Mouse (Mus musculus): ENCODE data around the gene Sdc4. TPM values are rescaled to one million over a fixed set of nuclear protein-coding genes. Genes with fewer than 3 reads are reported as not detected.
A peak's percentile ranks its signal among the peaks of the same experiment; 100 is the strongest.

Gene Sdc4
- polyA plus RNA-seq (2012; rRNA removed), result 150 and 162 TPM in 2 replicates

DNA sequence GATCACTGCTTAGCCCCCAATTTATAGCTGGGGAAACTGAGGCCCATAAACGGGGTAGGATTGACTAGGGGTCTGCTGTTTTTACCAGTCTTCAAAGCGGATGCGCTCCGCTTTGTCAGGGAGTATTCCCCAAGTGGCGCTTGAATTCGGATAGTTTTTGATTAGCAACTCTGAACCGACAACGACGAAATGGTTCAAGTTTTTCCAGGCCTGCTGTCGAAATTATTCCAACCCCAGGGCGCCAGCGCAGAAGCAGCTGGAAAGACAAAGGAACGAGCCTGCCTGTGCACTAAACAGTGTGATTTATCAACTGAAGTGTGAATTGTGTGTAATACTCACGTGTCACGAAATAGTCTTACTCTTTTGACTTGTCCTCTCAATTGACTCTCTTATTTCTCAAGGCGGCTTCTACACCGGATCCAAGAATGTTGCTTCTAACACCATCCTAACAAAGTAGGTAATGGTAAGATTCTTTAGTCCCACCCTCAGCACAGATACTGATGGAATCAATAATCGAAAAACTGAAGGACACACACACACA is at the start of gene Sdc4:
Gene Sdc4 (minus strand): TSS at position 428 of the 541 bp plus-strand sequence.
- DNase-seq (ENCODE audit: low spot score), result no peak

DNA sequence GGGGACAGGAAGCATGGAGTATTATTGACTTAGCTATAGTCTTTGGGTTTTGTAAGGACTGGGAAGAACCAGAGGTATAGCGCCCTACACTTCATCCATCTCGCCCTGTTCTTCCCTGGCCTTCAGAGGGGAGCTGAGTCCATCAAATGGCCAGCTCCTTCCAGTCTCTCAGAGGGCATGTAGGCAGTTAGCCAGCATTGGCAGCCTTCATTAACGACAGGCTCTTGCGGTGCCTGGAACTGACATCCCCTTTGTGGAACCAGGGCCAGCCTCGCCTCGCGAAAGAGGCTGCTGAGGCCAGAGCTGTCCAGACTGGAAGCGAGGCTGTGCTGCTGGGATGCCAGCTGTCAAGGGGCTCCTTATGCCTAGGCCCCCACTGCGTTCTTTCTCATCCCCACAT is 44.1 kb upstream of the Sdc4 start:
- DNase-seq (ENCODE audit: low spot score), result no peak

DNA sequence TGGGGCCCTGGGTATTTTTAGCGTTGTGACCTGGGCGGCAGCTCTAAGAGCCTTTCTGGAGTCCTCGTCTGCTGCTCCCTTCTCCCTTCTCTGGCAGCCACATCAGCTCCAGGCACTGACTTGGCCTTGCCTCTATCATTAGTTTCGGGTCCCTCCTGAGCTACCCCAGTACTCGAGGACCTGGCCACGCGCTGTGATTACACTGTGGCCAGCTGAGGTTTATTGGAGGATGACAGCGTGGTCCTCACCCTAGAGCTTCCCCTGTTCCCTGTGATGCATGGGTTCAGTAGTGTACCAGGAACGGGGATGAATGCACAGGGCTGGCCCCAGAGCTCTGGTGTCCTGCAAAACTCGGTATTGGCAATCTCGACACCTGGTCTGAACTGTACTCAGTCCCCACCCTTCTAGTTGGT is 43.4 kb upstream of the Sdc4 start:
- no peak for DNase-seq (ENCODE audit: low spot score)

DNA sequence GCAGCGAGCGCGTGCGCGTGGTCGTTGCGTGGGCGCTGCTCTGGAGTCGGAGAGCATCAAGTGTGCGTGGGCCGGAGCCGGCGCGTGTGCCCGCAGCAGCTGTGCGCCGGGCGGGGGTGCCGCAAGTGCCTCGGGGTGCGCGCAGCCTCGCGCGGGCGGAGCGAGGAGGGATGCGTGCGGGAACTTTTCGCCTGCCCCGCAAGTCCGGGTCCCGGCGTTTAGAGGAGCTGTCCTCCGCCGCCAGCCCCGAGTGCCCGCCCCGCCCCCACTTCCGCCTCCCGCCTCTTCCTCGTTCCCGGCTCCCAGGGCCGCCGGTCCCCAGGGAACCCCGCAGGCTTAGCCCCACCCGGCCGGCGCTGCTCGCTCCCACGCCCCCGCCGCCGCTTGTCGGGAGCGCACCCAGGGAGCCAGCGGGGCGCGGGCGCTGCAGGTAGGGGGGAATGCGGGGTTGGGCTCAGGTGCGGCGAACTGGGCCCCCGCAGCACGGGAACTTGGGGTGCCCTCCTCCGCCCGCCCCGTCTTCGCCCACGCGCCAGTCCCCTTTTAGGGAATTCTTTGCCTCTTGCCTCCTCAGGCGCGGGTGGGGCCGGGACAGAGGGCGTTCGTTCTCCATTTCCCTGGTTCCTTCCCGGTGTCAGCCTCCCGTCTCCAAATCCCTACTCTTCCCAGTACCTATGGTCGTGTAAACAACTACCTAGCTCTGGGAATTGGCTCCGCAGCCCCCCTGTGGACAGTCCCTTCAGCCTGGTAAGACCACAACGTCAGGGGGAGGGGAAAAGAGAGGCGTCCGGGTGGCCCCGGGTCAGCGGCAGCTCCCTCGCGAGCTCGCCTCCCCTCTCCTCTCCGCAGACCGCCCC is 42.8 kb upstream of the Sdc4 start:
- peak; percentile 63 for DNase-seq (ENCODE audit: low spot score)

DNA sequence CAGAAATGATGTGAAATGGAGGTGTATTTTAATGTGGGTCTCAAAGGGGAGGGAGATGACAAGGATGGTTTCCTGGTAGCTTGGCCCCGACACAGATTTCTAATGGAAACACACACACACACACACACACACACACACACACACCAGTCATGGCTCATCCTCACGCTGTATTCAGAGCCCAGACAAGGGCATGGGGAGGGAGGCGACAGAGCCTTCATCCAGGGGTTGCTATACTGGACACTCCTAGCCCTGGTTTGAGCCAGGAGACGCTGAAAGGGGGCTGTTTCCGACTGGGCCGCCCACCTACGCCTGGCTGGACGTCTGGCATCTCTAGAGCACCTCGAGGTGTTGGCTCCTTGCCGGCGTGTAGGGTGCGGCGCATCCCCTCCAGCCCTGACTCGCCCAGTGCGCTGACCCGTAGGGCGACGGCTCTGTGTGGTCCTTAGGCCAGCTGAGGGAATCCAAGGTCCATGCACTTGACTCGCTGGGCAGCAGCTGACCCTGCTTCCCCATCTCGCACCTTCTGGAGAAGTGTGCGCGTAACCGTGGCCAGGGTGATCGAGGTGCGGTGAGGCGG is 42.1 kb upstream of the Sdc4 start, which contains the start of gene Dbndd2:
Gene Dbndd2 (plus strand): TSS at position 426 of the 577 bp plus-strand sequence.
- DNase-seq (ENCODE audit: low spot score), result peak; percentile 58

- no peak for DNase-seq (ENCODE audit: low spot score)
Observed at GRCm38 (mm10) chr2:164473624-164474023, 29.9 kb upstream of the Sdc4 start, which contains the start of gene Trp53tg5. Trp53tg5 (minus strand) TSS chr2:164473724.

- no peak for DNase-seq (ENCODE audit: low spot score)
Observed at GRCm38 (mm10) chr2:164470254-164470653, 26.6 kb upstream of the Sdc4 start.

GRCm38 (mm10) chr2:164466787-164467186 is 23.1 kb upstream of the Sdc4 start:
- no peak for DNase-seq (ENCODE audit: low spot score)

DNA sequence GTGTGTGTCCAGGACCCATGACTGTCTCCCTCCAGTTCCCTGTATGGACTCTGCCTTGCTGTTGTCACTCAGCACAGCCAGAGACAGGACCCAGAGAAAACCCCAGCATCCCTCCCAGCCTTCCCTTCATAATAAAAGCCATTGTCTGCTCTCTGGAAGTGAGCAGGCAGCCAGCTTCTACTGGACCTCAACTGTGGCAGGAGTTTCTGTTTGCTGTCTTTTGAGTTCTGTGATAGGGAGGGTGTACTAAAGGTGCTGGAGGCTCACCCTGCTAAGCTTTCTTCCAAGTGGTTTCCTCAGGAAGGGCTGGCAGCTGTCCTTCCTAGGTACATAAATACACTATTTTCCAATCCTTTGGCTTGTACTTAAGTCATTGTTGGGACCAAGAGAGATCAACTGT is 21.5 kb upstream of the Sdc4 start:
- DNase-seq (ENCODE audit: low spot score), result no peak

DNA sequence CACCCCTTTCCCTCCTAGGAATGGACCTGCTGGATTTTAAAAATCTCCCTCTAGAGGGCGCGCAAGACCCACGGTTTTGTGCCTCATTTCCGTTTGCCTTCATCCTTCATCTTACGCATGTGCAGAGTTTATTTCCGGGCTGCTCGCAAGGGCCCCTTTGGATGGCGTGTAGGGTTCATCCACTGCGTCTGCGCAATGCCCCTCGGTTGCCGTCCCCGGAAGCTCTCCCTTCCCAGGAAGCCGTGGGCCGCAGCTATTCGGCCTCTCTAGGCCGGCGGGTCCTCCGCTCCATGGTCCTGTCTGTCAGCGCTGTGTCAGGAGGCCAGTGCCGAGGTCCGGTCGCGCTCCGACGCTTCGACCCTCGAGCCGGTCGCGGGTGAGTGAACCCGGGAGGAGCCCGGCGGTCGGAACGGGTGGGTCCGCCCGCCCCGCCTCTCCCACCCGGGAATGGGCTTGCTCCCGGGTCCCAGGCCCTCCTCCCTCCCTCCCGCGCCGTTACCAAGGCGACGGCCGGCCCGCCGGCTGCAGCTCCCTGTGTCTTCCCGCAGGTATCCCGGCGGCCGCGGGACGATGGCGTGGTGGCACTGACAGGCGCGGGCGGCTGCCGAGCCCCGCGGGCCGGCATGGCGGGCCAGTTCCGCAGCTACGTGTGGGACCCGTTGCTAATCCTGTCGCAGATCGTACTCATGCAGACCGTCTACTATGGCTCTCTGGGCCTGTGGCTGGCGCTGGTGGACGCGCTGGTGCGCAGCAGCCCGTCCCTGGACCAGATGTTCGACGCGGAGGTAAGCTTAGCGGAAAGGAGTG is 17.3 kb upstream of the Sdc4 start, which contains the start of gene Gm20458:
Gene Gm20458 (plus strand): TSS at position 223 of the 807 bp plus-strand sequence.
- DNase-seq (ENCODE audit: low spot score), result peak; percentile 90

- no peak for DNase-seq (ENCODE audit: low spot score)
Observed at GRCm38 (mm10) chr2:164458535-164458934, 14.8 kb upstream of the Sdc4 start.

DNA sequence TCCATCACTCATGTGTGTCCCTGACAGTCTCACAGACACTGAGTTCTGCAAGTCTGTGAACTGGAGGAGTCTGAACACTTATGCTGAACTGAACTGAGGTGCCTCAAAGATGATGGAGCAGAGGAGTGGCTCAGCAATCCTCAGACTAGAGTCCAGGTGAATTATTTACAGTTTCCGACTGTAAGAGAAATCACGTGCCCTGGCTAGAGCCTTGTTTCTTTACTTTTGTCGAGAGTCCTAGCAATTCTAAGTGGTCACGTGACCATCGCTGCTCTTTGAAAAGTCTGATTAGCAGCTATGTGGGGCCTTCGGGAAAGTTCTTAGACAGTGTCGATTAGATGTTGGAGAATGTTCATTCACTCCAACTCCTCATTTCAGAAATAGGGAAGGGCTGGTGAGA is 14.3 kb upstream of the Sdc4 start:
- DNase-seq (ENCODE audit: low spot score), result no peak

GRCm38 (mm10) chr2:164456864-164457300 is 13.2 kb upstream of the Sdc4 start, which contains the start of gene Sys1:
Sys1 (plus strand) TSS chr2:164456964.
- DNase-seq (ENCODE audit: low spot score), result no peak

DNA sequence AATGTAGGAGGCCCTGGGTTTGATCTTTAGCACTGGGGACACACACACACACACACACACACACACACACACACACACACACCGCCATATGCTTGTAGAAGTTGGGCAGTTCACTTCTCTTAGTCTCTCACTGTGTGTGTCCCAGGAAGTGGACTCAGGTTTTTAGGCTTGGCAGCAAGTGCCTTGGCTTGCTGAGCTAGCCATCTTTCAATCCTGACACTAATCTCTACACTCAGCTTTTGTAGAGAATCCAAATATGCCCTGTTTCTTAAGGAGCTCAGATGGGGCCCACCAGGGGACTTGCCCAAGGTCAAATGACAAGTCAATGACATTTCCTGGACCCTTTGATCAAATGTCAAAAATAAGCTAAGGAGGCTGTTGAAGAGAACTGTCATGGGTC is 12.7 kb upstream of the Sdc4 start:
- no peak for DNase-seq (ENCODE audit: low spot score)

GRCm38 (mm10) chr2:164455421-164456190 is 11.9 kb upstream of the Sdc4 start:
- no peak for DNase-seq (ENCODE audit: low spot score)

- DNase-seq (ENCODE audit: low spot score), result no peak
Observed at GRCm38 (mm10) chr2:164454846-164455245, 11.2 kb upstream of the Sdc4 start.

- DNase-seq (ENCODE audit: low spot score), result no peak
Observed at GRCm38 (mm10) chr2:164453887-164454500, 10.3 kb upstream of the Sdc4 start.

DNA sequence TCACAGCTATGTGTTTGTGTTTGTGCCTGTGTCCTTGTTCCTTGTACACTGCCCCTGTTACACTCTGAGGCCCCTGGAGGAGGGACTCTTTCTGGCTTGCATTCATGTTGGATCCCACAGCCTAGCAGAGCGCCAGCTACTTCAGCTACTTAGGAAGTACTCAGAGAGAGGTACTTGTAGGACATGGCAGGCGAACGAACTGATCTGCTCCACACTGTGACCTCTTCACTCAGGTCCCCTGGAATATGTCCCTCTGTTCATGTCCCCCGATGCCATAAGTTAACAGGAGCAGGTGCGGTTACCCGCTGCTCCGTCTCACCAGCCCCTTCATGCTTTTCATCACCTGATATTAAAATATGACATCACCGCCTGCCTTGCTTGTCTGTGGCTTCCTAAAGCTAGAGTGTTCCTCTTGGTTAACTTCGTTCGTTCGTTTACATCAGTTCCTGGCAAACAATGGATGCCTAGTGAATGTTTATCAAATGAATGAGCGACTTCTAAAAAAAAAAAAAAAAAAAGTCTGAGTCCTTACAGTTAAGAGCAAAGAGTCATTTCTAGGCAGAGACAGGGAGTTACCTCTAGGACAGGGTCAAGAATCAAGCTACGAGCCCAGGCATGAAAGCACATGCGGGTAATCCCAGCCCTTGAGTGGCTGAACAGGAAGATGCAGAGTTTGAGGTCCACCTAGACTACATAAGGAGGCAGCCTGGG is 9.5 kb upstream of the Sdc4 start:
- DNase-seq (ENCODE audit: low spot score), result no peak

- no peak for DNase-seq (ENCODE audit: low spot score)
Observed at GRCm38 (mm10) chr2:164452000-164452676, 8.5 kb upstream of the Sdc4 start.
